Mouse (Mus musculus): ENCODE results near the gene Lcor. TPM values are rescaled to one million over a fixed set of nuclear protein-coding genes. Genes with fewer than 3 reads are reported as not detected.

Lcor gene
- polyA plus RNA-seq, 1 experiment from 2014 or later = 11.4 TPM

GRCm38 (mm10) chr19:41445013-41445610 lies 37.3 kb upstream of the Lcor start:
- no peak overlapping the region for H3K27ac ChIP-seq (replicated peaks; ENCODE audit: low read depth, low read length)
- 65% methylated on average over 10 of the region's 10 CpGs for WGBS

GRCm38 (mm10) chr19:41445723-41446122 lies 36.7 kb upstream of the Lcor start:
- 29% methylated on average over 5 of the region's 5 CpGs for WGBS
- H3K27me3 ChIP-seq (ENCODE audit: control insufficient read depth, insufficient read depth, low read length) = peaks cover 4% of the 10 kb centered on the region; the same call in 1 of the 2 replicates
- no peak overlapping the region for H3K4me3 ChIP-seq (ENCODE audit: low read depth, low read length)
- H3K9me3 ChIP-seq (ENCODE audit: control insufficient read depth, low read length) = no peaks in the 10 kb centered on the region
- H3K9ac ChIP-seq (ENCODE audit: low read length) = no peak overlapping the region
- no peak overlapping the region for H3K27ac ChIP-seq (replicated peaks; ENCODE audit: low read depth, low read length)
- H3K4me1 ChIP-seq (ENCODE audit: control insufficient read depth, insufficient read depth, low read length) = 0 out of 2 replicates have a peak, but pooled peaks cover 3% of the 10 kb centered on the region
- DNase-seq (ENCODE audit: low spot score) (no peak), ATAC-seq (ENCODE audit: insufficient number of reproducible peaks, low FRiP score, low TSS enrichment, low read depth) (no peak)
- no peak overlapping the region for H3K4me2 ChIP-seq (ENCODE audit: low read depth, severe bottlenecking)
- H3K36me3 ChIP-seq (ENCODE audit: control insufficient read depth, insufficient read depth, low read length) = no peaks in the 10 kb centered on the region

More at GRCm38 (mm10) chr19:41445013-41445610, 37.3 kb upstream of the Lcor start:
- Histone ChIP-seq H3K27me3 (ENCODE audit: control insufficient read depth, insufficient read depth, low read length) (peaks cover 4% of the 10 kb centered on the region; the same call in 1 of the 2 replicates), H3K4me3 (ENCODE audit: low read depth, low read length) (no peak overlapping the region), H3K9ac (ENCODE audit: low read length) (no peak overlapping the region), H3K4me1 (ENCODE audit: control insufficient read depth, insufficient read depth, low read length) (0 out of 2 replicates have a peak, but pooled peaks cover 3% of the 10 kb centered on the region), H3K36me3 (ENCODE audit: control insufficient read depth, insufficient read depth, low read length) (no peaks in the 10 kb centered on the region), H3K9me3 (ENCODE audit: control insufficient read depth, low read length) (no peaks in the 10 kb centered on the region), H3K4me2 (ENCODE audit: low read depth, severe bottlenecking) (no peak overlapping the region)
- DNase-seq (ENCODE audit: low spot score) (no peak), ATAC-seq (ENCODE audit: insufficient number of reproducible peaks, low FRiP score, low TSS enrichment, low read depth) (no peak)

DNA sequence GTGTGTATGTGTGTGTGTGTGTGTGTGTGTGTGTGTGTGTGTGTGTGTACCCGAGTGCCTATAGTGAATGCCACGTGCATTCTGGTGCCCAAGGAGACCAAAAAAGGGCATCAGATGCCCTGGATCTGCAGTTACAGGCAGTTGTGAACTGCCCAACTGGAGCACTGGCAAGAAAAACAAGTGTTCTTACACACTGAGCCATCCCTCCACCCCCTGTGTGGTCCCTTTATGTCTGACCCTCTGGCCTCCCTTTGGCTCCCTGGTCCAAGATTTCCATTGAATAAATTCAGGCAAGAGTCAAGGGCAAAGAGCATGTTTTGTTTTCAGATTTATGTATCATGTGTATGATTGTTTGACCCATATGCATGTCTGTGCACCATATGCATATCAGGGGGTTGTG lies 35.3 kb upstream of the Lcor start:
- Histone ChIP-seq H3K4me3 (ENCODE audit: low read depth, low read length) (no peak overlapping the region), H3K4me2 (ENCODE audit: low read depth, severe bottlenecking) (no peak overlapping the region), H3K9ac (ENCODE audit: low read length) (no peak overlapping the region), H3K9me3 (ENCODE audit: control insufficient read depth, low read length) (no peaks in the 10 kb centered on the region), H3K4me1 (ENCODE audit: control insufficient read depth, insufficient read depth, low read length) (0 out of 2 replicates have a peak, but pooled peaks cover 3% of the 10 kb centered on the region), H3K36me3 (ENCODE audit: control insufficient read depth, insufficient read depth, low read length) (no peaks in the 10 kb centered on the region), H3K27me3 (ENCODE audit: control insufficient read depth, insufficient read depth, low read length) (no peaks in the 10 kb centered on the region), H3K27ac (replicated peaks; ENCODE audit: low read depth, low read length) (no peak overlapping the region)
- ATAC-seq (ENCODE audit: insufficient number of reproducible peaks, low FRiP score, low TSS enrichment, low read depth) = no peak
- WGBS = 78% methylated on average over 2 of the region's 2 CpGs
- no peak for DNase-seq (ENCODE audit: low spot score)

DNA sequence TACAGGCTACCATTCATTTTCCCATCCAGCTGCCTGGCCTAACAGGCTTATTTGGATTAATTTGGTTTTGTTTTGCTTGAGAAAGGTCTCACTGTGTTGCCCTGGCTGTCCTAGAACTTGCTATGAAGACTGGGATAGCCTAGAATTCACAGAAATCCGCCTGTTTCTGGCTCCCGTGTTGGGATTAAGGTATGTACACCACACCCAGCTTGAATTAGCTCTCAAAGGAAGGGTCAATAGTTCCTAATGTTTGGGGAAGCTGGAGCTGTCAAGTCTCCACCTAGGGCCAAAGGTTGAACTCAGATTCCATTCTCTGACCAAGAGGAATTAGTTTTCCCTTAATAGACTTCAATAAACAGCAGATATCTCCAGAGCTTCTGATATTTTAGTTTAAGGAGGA lies 34.7 kb upstream of the Lcor start:
- H3K9ac ChIP-seq (ENCODE audit: low read length) = no peak overlapping the region
- no peak for ATAC-seq (ENCODE audit: insufficient number of reproducible peaks, low FRiP score, low TSS enrichment, low read depth)

DNA sequence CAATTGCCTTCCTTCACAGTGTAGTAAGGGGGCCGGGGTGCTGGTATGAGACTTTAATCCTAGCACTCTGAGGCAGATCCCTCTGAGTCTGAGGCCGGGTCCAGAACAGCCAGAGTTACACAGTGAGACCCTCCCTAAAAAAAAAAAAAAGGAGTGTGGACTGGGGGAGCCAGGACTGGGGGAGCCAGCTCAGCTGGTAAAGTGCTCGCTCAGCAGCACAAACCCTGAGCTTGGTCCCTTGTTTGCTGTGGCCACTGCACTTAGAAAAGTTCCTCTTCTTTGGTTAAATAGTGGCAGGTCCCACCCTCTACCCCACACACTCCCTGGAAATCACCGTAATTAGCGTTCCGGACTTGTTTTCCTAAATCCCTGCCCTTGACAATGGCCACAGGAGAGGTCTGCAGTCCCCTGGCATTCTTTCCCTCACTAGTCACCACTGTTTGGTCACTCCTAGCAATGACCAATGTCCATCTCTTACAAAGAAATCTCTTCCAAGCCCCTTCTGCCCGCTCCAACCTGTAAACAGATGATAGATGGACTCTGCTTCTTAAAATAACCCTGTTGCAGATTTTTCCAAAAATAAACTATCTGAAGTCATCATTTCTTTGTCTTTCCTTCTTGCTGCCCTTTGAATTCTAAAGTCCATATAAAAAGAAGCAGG lies 32.9 kb upstream of the Lcor start:
- no peak overlapping the region for H3K4me2 ChIP-seq (ENCODE audit: low read depth, severe bottlenecking)
- no peaks in the 10 kb centered on the region for H3K36me3 ChIP-seq (ENCODE audit: control insufficient read depth, insufficient read depth, low read length)
- no peak overlapping the region for H3K4me3 ChIP-seq (ENCODE audit: low read depth, low read length)
- ATAC-seq (ENCODE audit: insufficient number of reproducible peaks, low FRiP score, low TSS enrichment, low read depth) (no peak), DNase-seq (ENCODE audit: low spot score) (no peak)
- no peak overlapping the region for H3K9ac ChIP-seq (ENCODE audit: low read length)
- no peaks in the 10 kb centered on the region for H3K9me3 ChIP-seq (ENCODE audit: control insufficient read depth, low read length)
- 68% methylated on average over 7 of the region's 7 CpGs for WGBS
- H3K27ac ChIP-seq (replicated peaks; ENCODE audit: low read depth, low read length) = no peak overlapping the region
- no peaks in the 10 kb centered on the region for H3K27me3 ChIP-seq (ENCODE audit: control insufficient read depth, insufficient read depth, low read length)
- 0 out of 2 replicates have a peak, but pooled peaks cover 3% of the 10 kb centered on the region for H3K4me1 ChIP-seq (ENCODE audit: control insufficient read depth, insufficient read depth, low read length)

More for the DNA sequence above, 34.7 kb upstream of the Lcor start:
- Histone ChIP-seq H3K27ac (replicated peaks; ENCODE audit: low read depth, low read length) (no peak overlapping the region), H3K4me3 (ENCODE audit: low read depth, low read length) (no peak overlapping the region), H3K27me3 (ENCODE audit: control insufficient read depth, insufficient read depth, low read length) (no peaks in the 10 kb centered on the region), H3K36me3 (ENCODE audit: control insufficient read depth, insufficient read depth, low read length) (no peaks in the 10 kb centered on the region), H3K9me3 (ENCODE audit: control insufficient read depth, low read length) (no peaks in the 10 kb centered on the region), H3K4me1 (ENCODE audit: control insufficient read depth, insufficient read depth, low read length) (0 out of 2 replicates have a peak, but pooled peaks cover 3% of the 10 kb centered on the region), H3K4me2 (ENCODE audit: low read depth, severe bottlenecking) (no peak overlapping the region)
- WGBS = 79% methylated on average over 2 of the region's 2 CpGs
- no peak for DNase-seq (ENCODE audit: low spot score)

DNA sequence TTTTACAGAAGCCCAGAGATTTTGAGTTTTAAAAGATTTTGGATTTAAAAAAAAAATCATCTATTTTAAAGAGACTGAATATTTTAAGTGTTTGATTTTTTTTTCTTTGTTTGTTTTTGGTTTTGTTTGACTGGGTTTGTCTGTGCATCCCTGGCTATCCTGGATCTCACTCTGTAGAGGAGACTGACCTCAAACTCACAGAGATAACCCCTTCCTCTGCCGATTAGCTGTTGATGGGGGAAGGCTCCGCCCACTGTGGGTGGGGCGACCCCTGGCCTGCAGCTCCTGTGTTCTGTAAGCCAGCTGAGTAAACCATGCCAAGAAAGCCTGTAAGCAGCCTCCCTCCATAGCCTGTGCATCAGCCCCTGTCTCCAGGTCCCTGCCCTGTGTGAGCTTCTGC lies 30.3 kb upstream of the Lcor start:
- 25% methylated on average over 3 of the region's 3 CpGs for WGBS
- Histone ChIP-seq H3K4me2 (ENCODE audit: low read depth, severe bottlenecking) (no peak overlapping the region), H3K27ac (replicated peaks; ENCODE audit: low read depth, low read length) (no peak overlapping the region), H3K9ac (ENCODE audit: low read length) (no peak overlapping the region), H3K4me1 (ENCODE audit: control insufficient read depth, insufficient read depth, low read length) (no peaks in the 10 kb centered on the region), H3K4me3 (ENCODE audit: low read depth, low read length) (no peak overlapping the region), H3K27me3 (ENCODE audit: control insufficient read depth, insufficient read depth, low read length) (no peaks in the 10 kb centered on the region), H3K36me3 (ENCODE audit: control insufficient read depth, insufficient read depth, low read length) (no peaks in the 10 kb centered on the region), H3K9me3 (ENCODE audit: control insufficient read depth, low read length) (no peaks in the 10 kb centered on the region)
- no peak for DNase-seq (ENCODE audit: low spot score)
- ATAC-seq (ENCODE audit: insufficient number of reproducible peaks, low FRiP score, low TSS enrichment, low read depth) = no peak

GRCm38 (mm10) chr19:41454601-41455000 lies 27.8 kb upstream of the Lcor start:
- ATAC-seq (ENCODE audit: insufficient number of reproducible peaks, low FRiP score, low TSS enrichment, low read depth) = no peak
- Histone ChIP-seq H3K27ac (replicated peaks; ENCODE audit: low read depth, low read length) (no peak overlapping the region), H3K4me2 (ENCODE audit: low read depth, severe bottlenecking) (no peak overlapping the region), H3K27me3 (ENCODE audit: control insufficient read depth, insufficient read depth, low read length) (no peaks in the 10 kb centered on the region), H3K9ac (ENCODE audit: low read length) (no peak overlapping the region), H3K4me1 (ENCODE audit: control insufficient read depth, insufficient read depth, low read length) (no peaks in the 10 kb centered on the region), H3K4me3 (ENCODE audit: low read depth, low read length) (no peak overlapping the region), H3K9me3 (ENCODE audit: control insufficient read depth, low read length) (no peaks in the 10 kb centered on the region), H3K36me3 (ENCODE audit: control insufficient read depth, insufficient read depth, low read length) (no peaks in the 10 kb centered on the region)
- 80% methylated on average over 6 of the region's 7 CpGs for WGBS
- DNase-seq (ENCODE audit: low spot score) = no peak

DNA sequence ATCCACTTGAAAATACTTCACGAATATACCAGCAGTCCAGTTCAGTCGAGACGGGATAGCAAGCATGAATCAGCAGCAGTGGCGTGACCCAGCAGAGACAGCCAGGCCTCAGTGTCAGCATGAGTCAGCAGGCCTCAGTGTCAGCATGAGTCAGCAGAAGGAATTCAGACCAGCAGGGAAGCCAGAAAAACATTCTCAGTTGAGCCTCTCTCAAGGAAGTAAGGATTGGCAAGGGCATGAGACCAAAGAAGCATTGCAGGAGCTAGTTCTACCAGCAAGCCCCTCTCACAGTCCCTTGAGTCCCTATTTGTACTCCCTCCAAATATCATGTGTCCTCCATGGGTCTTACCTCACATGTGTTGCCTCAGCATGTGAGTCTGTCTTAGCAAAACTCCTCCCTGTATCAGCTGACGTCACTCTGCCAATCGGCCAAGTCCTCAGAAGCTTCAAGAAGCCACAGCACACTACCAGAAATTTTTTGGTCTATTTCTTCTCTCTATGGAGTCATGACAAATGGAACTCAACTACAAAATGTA lies 27.3 kb upstream of the Lcor start:
- WGBS = 81% methylated on average over 6 of the region's 6 CpGs
- H3K9ac ChIP-seq (ENCODE audit: low read length) = no peak overlapping the region
- H3K36me3 ChIP-seq (ENCODE audit: control insufficient read depth, insufficient read depth, low read length) = no peaks in the 10 kb centered on the region
- ATAC-seq (ENCODE audit: insufficient number of reproducible peaks, low FRiP score, low TSS enrichment, low read depth) = no peak
- H3K9me3 ChIP-seq (ENCODE audit: control insufficient read depth, low read length) = no peaks in the 10 kb centered on the region
- no peak overlapping the region for H3K4me3 ChIP-seq (ENCODE audit: low read depth, low read length)
- H3K4me2 ChIP-seq (ENCODE audit: low read depth, severe bottlenecking) = no peak overlapping the region
- H3K4me1 ChIP-seq (ENCODE audit: control insufficient read depth, insufficient read depth, low read length) = no peaks in the 10 kb centered on the region
- DNase-seq (ENCODE audit: low spot score) = no peak
- no peaks in the 10 kb centered on the region for H3K27me3 ChIP-seq (ENCODE audit: control insufficient read depth, insufficient read depth, low read length)
- no peak overlapping the region for H3K27ac ChIP-seq (replicated peaks; ENCODE audit: low read depth, low read length)

Data from limb, embryonic 11.5 days (tissue).